Mouse (Mus musculus): ENCODE measurements around the gene B230217C12Rik.
A peak's percentile ranks its signal among the peaks of the same experiment; 100 is the strongest.

B230217C12Rik gene

GRCm38 (mm10) chr11:97808621-97809234 lies 31.9 kb upstream of the B230217C12Rik start:
- DNase-seq (ENCODE audit: extremely low read depth, insufficient read length, low spot score): peak; percentile 61

GRCm38 (mm10) chr11:97809235-97810121 lies 31.1 kb upstream of the B230217C12Rik start:
- no peak for DNase-seq (ENCODE audit: extremely low read depth, insufficient read length, low spot score)

- DNase-seq (ENCODE audit: extremely low read depth, insufficient read length, low spot score): peak; percentile 60
Measured at GRCm38 (mm10) chr11:97810356-97810755, 30.2 kb upstream of the B230217C12Rik start.

GRCm38 (mm10) chr11:97810970-97811369 lies 29.6 kb upstream of the B230217C12Rik start:
- DNase-seq (ENCODE audit: extremely low read depth, insufficient read length, low spot score): no peak

GRCm38 (mm10) chr11:97811569-97812362 lies 28.8 kb upstream of the B230217C12Rik start:
- no peak for DNase-seq (ENCODE audit: extremely low read depth, insufficient read length, low spot score)

- DNase-seq (ENCODE audit: extremely low read depth, insufficient read length, low spot score): no peak
Measured at GRCm38 (mm10) chr11:97812491-97812921, 28.1 kb upstream of the B230217C12Rik start.

- no peak for DNase-seq (ENCODE audit: extremely low read depth, insufficient read length, low spot score)
Measured at GRCm38 (mm10) chr11:97813085-97813484, 27.5 kb upstream of the B230217C12Rik start.

- peak; percentile 78 for DNase-seq (ENCODE audit: extremely low read depth, insufficient read length, low spot score)
Measured at GRCm38 (mm10) chr11:97813746-97814515, 26.6 kb upstream of the B230217C12Rik start.

GRCm38 (mm10) chr11:97815736-97816135 lies 24.8 kb upstream of the B230217C12Rik start:
- DNase-seq (ENCODE audit: extremely low read depth, insufficient read length, low spot score): no peak

GRCm38 (mm10) chr11:97816176-97816575 lies 24.4 kb upstream of the B230217C12Rik start:
- no peak for DNase-seq (ENCODE audit: extremely low read depth, insufficient read length, low spot score)

- no peak for DNase-seq (ENCODE audit: extremely low read depth, insufficient read length, low spot score)
Measured at GRCm38 (mm10) chr11:97816916-97817315, 23.7 kb upstream of the B230217C12Rik start.

- DNase-seq (ENCODE audit: extremely low read depth, insufficient read length, low spot score): no peak
Measured at GRCm38 (mm10) chr11:97817379-97817778, 23.2 kb upstream of the B230217C12Rik start.

GRCm38 (mm10) chr11:97818003-97818402 lies 22.6 kb upstream of the B230217C12Rik start:
- DNase-seq (ENCODE audit: extremely low read depth, insufficient read length, low spot score): no peak

GRCm38 (mm10) chr11:97818571-97818970 lies 22.0 kb upstream of the B230217C12Rik start:
- no peak for DNase-seq (ENCODE audit: extremely low read depth, insufficient read length, low spot score)

- DNase-seq (ENCODE audit: extremely low read depth, insufficient read length, low spot score): no peak
Measured at GRCm38 (mm10) chr11:97819102-97819501, 21.5 kb upstream of the B230217C12Rik start.

GRCm38 (mm10) chr11:97819923-97820322 lies 20.7 kb upstream of the B230217C12Rik start:
- DNase-seq (ENCODE audit: extremely low read depth, insufficient read length, low spot score): no peak

- peak; percentile 67 for DNase-seq (ENCODE audit: extremely low read depth, insufficient read length, low spot score)
Measured at GRCm38 (mm10) chr11:97820840-97821239, 19.7 kb upstream of the B230217C12Rik start.

GRCm38 (mm10) chr11:97821401-97822064 lies 19.0 kb upstream of the B230217C12Rik start:
- DNase-seq (ENCODE audit: extremely low read depth, insufficient read length, low spot score): peak; percentile 71

GRCm38 (mm10) chr11:97822840-97823603 lies 17.6 kb upstream of the B230217C12Rik start:
- DNase-seq (ENCODE audit: extremely low read depth, insufficient read length, low spot score): no peak

All from 3134 (cell line).